Mouse (Mus musculus) embryonic facial prominence, embryonic 12.5 days (tissue): Measurements from ENCODE around the gene Rbm20. TPM values are rescaled to one million over a fixed set of nuclear protein-coding genes. Genes with fewer than 3 reads are reported as not detected.
"Not testable (repeated sequence)": the region's sequence is repeated elsewhere in the genome, so short reads cannot be mapped to it uniquely, and the experiment has no call there.

Experiments
- ATAC-seq: fragments of 200-750 bp; cut with Nextera tagmentation; 2 replicates; pipeline ENCODE4 v1.8.0; 2017; ENCODE audit not compliant: insufficient number of reproducible peaks, insufficient read depth, low FRiP score, low TSS enrichment
- H3K27ac ChIP-seq: fragments of 300-500 bp; sonication (generic); 2 replicates; pipeline ENCODE4 v1.5.1; 2016; ENCODE audit warnings: mild to moderate bottlenecking
- H3K27me3 ChIP-seq: fragments of 300-500 bp; sonication (generic); 2 replicates; pipeline ENCODE4 v1.6.1; 2016; ENCODE audit warnings: mild to moderate bottlenecking, moderate library complexity
- H3K36me3 ChIP-seq: fragments of 300-500 bp; sonication (generic); 2 replicates; pipeline ENCODE4 v1.6.1; 2016; ENCODE audit warnings: mild to moderate bottlenecking
- H3K4me1 ChIP-seq: fragments of 300-500 bp; sonication (generic); 2 replicates; pipeline ENCODE4 v1.6.1; 2016
- H3K4me2 ChIP-seq: fragments of 300-500 bp; sonication (generic); replicated peaks from 2 replicates; pipeline ENCODE4 v1.6.1; 2016; ENCODE audit warnings: mild to moderate bottlenecking, moderate library complexity
- H3K4me3 ChIP-seq: fragments of 300-500 bp; sonication (generic); 2 replicates; pipeline ENCODE4 v1.5.1; 2016; ENCODE audit warnings: mild to moderate bottlenecking
- H3K9ac ChIP-seq: fragments of 300-500 bp; sonication (generic); 2 replicates; pipeline ENCODE4 v1.6.1; 2016; ENCODE audit warnings: mild to moderate bottlenecking, moderate library complexity
- H3K9me3 ChIP-seq: fragments of 300-500 bp; sonication (generic); 2 replicates; pipeline ENCODE4 v1.6.1; 2016; ENCODE audit warnings: mild to moderate bottlenecking, moderate library complexity
- WGBS: fragments of 180-500 bp; shearing (Covaris S2); methylation state at CpG from one replicate; pipeline ENCODE4 v1.1.7; 2016; 5-methylcytosine and 5-hydroxymethylcytosine counted together
- polyA plus RNA-seq: library from polyadenylated mRNA; unstranded; fragments of >200 nt; fragmentation: Nextera tagmentation; extraction: Ambion mirVana; gene quantifications from 2 replicates; pipeline ENCODE4 v1.2.1, GENCODE M21; 2016

Gene Rbm20
- polyA plus RNA-seq, 1 experiment from 2014 or later: 2.7 TPM

GRCm38 (mm10) chr19:53906033-53906702 is 229.1 kb downstream of the Rbm20 start:
- H3K9me3 ChIP-seq: no peaks in the 10 kb centered on the region
- WGBS: 60% methylated on average over 6 of the region's 6 CpGs
- no peaks in the 10 kb centered on the region for H3K27me3 ChIP-seq
- peaks cover 25% of the 10 kb centered on the region for H3K4me1 ChIP-seq
- peaks cover 15% of the 10 kb centered on the region for H3K36me3 ChIP-seq
- peak overlapping the region; percentile 65; the same call in 1 of the 2 replicates for H3K4me2 ChIP-seq
- no peak for ATAC-seq
- no peak overlapping the region for H3K4me3 ChIP-seq
- no peak overlapping the region for H3K9ac ChIP-seq
- H3K27ac ChIP-seq: no peak overlapping the region

- H3K27me3 ChIP-seq, ATAC-seq, H3K4me2 ChIP-seq, H3K9ac ChIP-seq, H3K27ac ChIP-seq, H3K9me3 ChIP-seq, H3K4me3 ChIP-seq: not testable (repeated sequence)
- Histone ChIP-seq H3K4me1 (peaks cover 24% of the 10 kb centered on the region), H3K36me3 (peaks cover 19% of the 10 kb centered on the region)
These were observed 229.6 kb downstream of the Rbm20 start for GRCm38 (mm10) chr19:53906703-53907070.

- ATAC-seq: no peak
- Histone ChIP-seq H3K4me3 (no peak overlapping the region), H3K4me2 (no peak overlapping the region), H3K9ac (no peak overlapping the region), H3K9me3 (no peaks in the 10 kb centered on the region), H3K36me3 (peaks cover 84% of the 10 kb centered on the region), H3K27ac (no peak overlapping the region), H3K4me1 (no peaks in the 10 kb centered on the region), H3K27me3 (no peaks in the 10 kb centered on the region)
- 92% methylated on average over 4 of the region's 4 CpGs for WGBS
These were observed 237.8 kb downstream of the Rbm20 start for GRCm38 (mm10) chr19:53914950-53915349.

Other genes starting within 250 kb of the Rbm20 start
- 4.5 and 5.2 TPM in 2 replicates for gene Dusp5, start 148.2 kb upstream of the Rbm20 start, polyA plus RNA-seq
- 399 and 424 TPM in 2 replicates for gene Nutf2-ps1, start 88.2 kb upstream of the Rbm20 start, polyA plus RNA-seq
- 76.9 and 81.9 TPM in 2 replicates for gene Smc3, start 76.9 kb upstream of the Rbm20 start, polyA plus RNA-seq
- 114 and 129 TPM in 2 replicates for gene Pdcd4, start 214.9 kb downstream of the Rbm20 start, polyA plus RNA-seq